Mouse (Mus musculus): ENCODE data around the gene Ifna11.
"Not testable (repeated sequence)": the region's sequence is repeated elsewhere in the genome, so short reads cannot be mapped to it uniquely, and the experiment has no call there.

GRCm38 (mm10) chr4:88788402-88788801 is 31.4 kb upstream of the Ifna11 start, which contains the start of gene Gm13277:
- peak; percentile 45 for TF ChIP-seq CTCF (IDR thresholded peaks at IDR 0.05; ENCODE audit: control insufficient read depth, insufficient read depth, low read length)
- TF ChIP-seq POLR2A (IDR thresholded peaks at IDR 0.05; ENCODE audit: borderline replicate concordance, control insufficient read depth, low read depth, low read length) = not testable (repeated sequence)
